Mouse (Mus musculus): Measurements from ENCODE around the gene M6pr.

Gene M6pr

GRCm38 (mm10) chr6:122297279-122298222 lies 11.0 kb upstream of the M6pr start:
- DNase-seq (ENCODE audit: low read depth in 1 of 2, low spot score in 2 of 2) = no peak

- DNase-seq (ENCODE audit: low read depth in 1 of 2, low spot score in 2 of 2) = no peak
These were observed 10.3 kb upstream of the M6pr start for GRCm38 (mm10) chr6:122298223-122298609.

DNA sequence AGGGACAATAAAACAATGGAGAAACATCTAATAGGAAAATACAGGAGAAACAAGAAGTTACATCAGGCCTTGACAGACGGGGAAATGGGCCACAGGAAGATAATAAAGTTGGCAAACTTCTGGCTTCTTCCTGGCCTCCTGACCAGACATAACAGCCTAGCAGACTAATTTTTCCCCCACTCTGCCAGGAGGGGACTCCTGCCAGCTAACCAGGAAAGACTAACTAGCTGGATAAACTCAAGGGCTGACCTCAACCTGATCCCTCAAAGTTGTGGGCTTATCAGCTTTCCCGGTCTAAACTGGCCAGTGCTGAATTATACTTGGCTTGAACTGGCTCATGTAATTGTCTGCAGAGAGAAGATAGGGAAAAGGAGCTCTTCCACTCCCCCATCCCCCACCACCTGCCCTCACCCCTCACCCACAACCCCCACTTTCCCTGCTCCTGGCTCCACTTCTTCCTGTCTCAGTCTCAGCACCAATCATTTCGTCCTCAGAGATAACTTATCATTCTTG lies 8.8 kb upstream of the M6pr start:
- DNase-seq (ENCODE audit: low read depth in 1 of 2, low spot score in 2 of 2) = no peak

DNA sequence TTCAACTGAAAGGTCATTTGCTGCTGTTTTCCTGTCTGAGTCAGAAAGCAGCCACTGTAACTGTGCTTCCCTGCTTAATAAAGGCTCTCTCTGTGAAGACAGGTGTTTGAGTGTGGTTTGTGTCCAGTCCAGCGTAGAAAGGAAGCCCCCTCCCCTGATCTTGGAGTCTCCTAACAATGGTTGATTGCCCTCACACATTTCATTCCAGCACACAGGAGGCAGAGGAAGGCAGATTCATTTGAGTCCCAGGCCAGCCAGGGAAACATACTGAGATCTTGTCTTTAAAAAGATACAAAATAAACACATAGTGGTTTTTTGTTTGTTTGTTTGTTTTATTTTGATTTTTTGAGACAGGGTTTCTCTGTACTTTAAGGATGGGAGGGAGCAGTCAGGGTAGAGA lies 6.4 kb upstream of the M6pr start:
- DNase-seq (ENCODE audit: low read depth in 1 of 2, low spot score in 2 of 2) = no peak

DNA sequence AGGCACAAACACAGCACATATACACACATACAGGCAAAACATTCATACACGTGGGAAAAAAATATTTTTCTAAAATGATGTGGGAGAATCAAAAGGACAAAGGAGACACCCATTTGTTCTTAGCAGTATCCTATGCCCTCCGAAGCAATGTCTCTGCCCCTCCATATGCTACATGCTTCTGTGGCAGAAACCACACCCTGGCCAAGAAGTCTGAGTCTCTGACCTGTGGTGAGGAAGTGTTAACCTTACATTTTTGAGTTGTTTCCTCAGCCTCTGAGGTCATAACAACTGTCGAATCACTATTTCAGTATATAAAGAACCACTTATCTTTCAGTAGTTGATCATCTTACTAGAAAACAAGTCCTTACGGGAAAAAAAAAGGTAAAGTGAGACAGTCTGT lies 5.9 kb upstream of the M6pr start:
- DNase-seq (ENCODE audit: low read depth in 1 of 2, low spot score in 2 of 2) = no peak

DNA sequence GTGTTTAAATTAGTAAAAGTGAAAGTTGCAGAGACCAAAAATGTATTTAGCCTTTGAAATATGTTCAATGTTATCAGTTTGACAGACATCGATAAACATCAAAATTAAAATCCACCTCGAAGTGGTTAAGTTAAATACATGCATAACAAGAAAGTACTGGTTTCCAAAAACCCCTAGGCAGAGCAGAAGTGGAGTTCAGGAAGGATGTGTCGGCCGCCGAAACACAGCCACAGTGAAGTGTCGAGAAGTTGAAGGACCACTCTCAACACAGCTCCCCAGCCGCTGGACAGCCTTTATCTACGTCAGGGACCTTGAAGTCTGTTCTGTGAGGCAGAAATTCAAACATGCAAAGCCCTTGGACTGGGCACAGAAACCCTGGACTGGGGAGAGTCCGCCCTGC lies 5.0 kb upstream of the M6pr start:
- DNase-seq (ENCODE audit: low read depth in 1 of 2, low spot score in 2 of 2) = no peak

GRCm38 (mm10) chr6:122304355-122304754 lies 4.2 kb upstream of the M6pr start:
- DNase-seq (ENCODE audit: low read depth in 1 of 2, low spot score in 2 of 2) = peak in 1 of 2 experiments; percentile 56

- no peak for DNase-seq (ENCODE audit: low read depth in 1 of 2, low spot score in 2 of 2)
These were observed 3.5 kb upstream of the M6pr start for GRCm38 (mm10) chr6:122304790-122305555.

- DNase-seq (ENCODE audit: low read depth in 1 of 2, low spot score in 2 of 2) = no peak
These were observed 1.8 kb upstream of the M6pr start for GRCm38 (mm10) chr6:122306707-122307106.

DNA sequence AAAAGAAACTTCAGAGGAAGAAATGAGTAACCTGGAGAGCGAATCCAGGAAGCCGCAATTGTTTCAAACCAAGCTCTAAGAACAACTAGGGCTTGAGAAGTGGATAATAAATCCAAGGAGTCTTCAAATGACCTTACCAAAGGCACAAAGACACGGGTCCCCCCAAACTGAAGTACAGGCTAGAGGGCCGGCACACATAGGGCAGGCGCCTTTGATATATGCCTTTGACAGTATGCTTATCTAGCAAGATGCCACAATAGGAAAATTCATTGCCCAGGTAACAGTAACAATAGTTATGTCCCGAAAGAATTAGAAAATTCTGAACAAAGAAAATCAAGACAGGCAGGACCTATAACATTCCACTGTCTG lies 400 bp upstream of the M6pr start:
- DNase-seq (ENCODE audit: low read depth in 1 of 2, low spot score in 2 of 2) = no peak

DNA sequence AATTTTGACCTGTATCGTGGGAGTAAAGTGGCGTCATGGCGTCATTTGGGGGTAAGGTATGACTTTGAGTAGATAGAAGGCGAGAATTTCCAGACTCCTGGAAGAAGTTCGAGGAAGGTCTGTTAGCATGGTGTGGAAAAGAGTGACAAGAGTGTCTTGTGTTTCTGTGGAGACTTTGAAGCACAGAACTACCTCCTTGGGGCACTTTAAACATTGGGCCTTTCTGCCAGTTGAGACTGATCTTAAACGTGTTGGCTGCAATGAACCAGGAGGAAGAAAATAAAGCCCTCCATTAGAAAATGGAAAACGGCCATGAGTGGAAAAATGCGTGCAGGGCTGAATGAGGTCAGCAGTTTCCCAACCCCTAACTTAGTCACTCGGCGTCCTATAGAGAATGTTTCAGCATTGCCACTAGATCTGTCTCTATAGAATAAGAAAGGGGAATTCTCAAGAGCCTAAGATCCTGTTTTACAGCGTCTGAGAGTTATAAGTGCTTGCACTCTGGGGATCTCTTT lies 983 bp downstream of the M6pr start:
- DNase-seq (ENCODE audit: low read depth in 1 of 2, low spot score in 2 of 2) = peak in 1 of 2 experiments; percentile 24

DNA sequence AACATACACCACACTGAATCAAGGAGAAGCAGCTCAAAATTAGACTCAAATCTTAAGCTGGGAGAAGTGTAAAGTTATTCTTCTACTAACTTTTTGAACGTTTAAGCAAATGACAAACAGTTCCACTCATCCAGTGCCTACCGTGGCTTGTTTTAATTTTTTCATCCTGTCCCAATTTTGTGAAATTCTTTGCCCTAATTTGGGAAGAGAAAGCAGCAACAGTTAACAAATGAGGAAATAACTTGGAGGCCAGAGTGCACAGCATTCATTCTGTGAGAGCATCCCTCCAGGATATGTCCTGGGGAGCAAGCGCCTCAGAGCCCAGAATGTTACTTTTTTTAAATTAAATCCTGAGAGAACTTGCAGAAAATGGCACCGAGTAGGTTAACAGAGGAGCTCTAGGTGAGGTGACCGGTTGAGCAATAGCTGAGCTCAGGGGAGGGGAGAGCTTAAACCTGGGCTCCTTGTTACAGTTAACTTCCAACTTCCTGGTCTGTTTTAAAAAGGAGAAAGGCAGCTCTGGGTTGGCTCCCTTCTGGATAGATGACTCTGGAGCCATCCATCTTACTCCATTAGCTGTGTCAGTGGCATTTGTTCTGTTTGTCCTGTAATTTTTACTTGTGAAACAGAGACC lies 1.8 kb downstream of the M6pr start:
- no peak for DNase-seq (ENCODE audit: low read depth in 1 of 2, low spot score in 2 of 2)

DNA sequence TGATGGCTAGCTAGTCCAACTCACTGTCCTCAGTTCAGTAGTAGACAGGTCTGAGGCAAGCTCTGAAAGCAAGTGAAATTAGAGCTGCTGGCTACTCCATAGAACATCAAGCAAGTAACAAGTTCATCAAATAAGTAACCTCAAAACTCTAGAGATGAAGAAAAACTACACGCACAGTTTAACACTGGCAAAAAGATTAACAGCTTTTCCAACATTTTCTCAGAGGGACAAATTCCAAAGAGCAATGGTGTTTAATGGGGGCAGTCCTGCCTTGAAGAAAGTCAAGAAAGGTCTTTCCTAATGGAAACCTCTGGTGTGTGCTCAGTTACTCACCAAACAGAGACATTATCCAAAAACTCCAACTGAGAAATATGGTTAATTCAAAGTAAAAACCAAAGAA lies 10.2 kb downstream of the M6pr start:
- DNase-seq (ENCODE audit: low read depth in 1 of 2, low spot score in 2 of 2) = no peak

GRCm38 (mm10) chr6:122325361-122325975 lies 16.9 kb downstream of the M6pr start:
- no peak for DNase-seq (ENCODE audit: low read depth in 1 of 2, low spot score in 2 of 2)

DNA sequence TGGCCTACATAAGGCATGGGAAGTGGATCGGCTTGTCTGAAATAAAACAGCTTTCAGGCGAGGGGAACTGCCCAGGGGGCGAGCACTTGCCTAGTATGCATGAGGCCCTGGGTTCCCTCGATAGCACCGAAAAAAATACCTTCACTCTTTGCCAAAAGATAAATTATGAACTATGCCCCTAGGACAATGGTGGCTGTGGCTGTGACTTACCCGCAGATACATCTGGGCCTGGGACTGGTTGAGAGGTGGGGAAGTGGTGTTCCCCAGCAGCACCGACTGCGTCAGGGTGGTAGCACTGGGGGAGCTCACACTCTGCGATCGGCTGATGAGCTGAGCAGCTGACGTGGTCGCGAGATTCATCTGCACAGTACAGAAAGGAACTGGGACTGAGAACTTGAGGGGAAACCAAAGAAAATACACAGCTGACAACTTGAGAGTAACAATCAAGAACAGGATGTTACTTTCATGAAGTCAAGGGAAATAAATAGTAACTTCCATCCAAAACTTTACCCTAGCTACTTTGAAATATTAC lies 24.6 kb downstream of the M6pr start:
- no peak for DNase-seq (ENCODE audit: low read depth in 1 of 2, low spot score in 2 of 2)

DNA sequence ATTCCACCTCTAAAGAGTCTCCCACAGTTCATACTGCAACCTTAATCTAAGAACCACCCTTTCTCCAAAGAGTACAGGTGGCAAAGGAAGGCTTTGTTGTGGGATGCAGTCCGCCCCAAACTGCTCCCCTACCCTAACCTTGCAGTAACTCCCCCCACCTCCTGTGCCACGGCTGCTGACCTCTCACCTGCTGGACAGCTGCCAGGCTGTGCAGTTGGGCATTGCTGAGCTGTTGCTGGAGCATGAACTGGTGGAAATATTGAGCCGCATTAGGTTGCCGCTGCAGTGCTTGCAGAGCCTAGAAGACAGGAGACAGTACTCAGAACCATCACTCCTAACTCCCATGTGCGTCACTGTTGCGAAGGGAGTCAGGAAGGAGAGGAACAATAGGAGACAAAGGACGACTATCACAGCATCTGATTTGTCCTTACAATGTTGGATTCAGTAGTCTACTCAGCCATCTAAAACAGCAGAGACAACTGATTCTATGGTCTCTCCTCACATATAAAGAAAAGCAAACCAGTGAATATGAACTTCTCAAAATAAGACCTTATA lies 26.3 kb downstream of the M6pr start:
- no peak for DNase-seq (ENCODE audit: low read depth in 1 of 2, low spot score in 2 of 2)

GRCm38 (mm10) chr6:122337546-122337945 lies 29.0 kb downstream of the M6pr start:
- DNase-seq (ENCODE audit: low read depth in 1 of 2, low spot score in 2 of 2) = no peak

GRCm38 (mm10) chr6:122339047-122339647 lies 30.6 kb downstream of the M6pr start:
- peak in 1 of 2 experiments; percentile 13 for DNase-seq (ENCODE audit: low read depth in 1 of 2, low spot score in 2 of 2)

GRCm38 (mm10) chr6:122339648-122340341 lies 31.3 kb downstream of the M6pr start:
- DNase-seq (ENCODE audit: low read depth in 1 of 2, low spot score in 2 of 2) = peak in 1 of 2 experiments; percentile 39
